Mouse (Mus musculus) kidney, postnatal 36 days (tissue): ENCODE data around the gene Srp9.

Experiments used
- DNase-seq, 2 experiments: peaks; one replicate each; pipeline ENCODE4 v3.0.0; 2021 to 2022; ENCODE audit warnings: mixed read lengths in 2 of 2

Srp9 gene

DNA sequence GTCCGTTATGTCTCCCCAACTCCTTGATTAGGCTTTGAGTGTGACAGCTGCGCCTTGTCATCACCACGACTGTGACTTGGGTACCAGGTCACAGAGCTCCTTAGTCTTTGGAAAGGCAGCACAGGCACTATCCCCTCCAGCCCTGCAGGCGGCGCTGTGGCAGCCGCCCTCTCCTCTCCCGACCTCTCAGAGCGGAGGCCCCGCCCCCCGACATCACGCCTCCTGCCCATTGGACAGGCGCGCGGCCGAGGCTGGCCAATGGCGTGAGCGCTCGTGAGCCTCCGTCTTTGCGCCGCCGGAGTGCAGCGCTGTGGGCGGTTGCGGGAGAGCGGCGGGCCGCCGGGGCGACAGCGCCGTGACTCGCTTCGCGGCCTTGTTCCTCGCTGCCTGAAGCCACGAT, at the start of gene Srp9:
Srp9 (plus strand) TSS at position 232 of the 400 bp plus-strand sequence.
- peak; percentile 98 to 100 for DNase-seq

DNA sequence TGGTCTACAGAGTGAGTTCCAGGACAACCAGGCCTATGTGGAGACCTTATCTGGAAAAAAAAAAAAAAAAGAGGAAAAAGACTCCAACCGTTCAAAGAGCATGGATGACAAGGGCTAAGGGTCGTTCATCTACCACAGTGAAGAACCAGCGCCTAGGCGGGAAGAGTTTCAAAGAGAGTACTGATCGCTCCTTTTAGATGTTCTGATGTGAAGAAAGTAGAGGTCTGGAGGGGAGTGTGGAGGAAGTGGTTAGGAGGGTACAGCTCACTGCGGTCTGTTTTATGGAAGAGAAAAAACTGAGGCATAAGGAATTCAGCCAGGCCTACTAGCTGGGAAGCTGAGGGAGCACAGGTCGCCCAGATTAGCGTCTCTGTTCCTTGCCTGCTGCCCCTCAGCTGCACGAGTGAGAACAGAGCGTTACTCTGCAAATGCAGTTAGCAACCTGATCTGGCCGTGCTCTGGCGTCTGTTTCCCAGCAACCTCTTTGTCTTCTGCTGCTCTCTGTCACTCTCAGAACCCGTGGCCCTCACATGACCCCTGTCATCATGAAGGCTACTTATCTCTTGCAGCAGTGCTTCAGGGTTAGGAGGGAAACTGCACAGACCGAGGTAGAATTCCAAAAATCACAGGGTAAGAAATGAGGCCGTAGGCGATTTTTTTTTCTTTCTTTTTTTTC, 42.7 kb upstream of the Srp9 start:
- no peak for DNase-seq

DNA sequence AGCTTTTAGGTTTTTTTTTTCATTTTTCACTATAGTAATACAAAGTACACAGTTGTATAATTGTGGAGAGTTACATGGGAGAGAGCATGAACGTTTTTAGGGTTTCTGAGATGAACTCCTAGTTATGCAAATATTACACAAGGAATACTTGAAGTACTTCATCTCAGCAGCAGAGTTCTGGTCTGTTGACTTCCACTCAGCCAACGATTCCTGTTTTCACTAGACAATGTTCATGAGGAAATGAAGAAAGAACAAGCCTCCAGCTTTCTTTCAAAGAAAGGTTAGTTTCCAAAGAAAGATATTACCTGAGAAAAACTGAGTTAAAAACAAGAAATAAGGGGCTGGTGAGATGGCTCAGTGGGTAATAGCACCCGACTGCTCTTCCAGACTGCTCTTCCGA, 41.1 kb upstream of the Srp9 start:
- no peak for DNase-seq

DNA sequence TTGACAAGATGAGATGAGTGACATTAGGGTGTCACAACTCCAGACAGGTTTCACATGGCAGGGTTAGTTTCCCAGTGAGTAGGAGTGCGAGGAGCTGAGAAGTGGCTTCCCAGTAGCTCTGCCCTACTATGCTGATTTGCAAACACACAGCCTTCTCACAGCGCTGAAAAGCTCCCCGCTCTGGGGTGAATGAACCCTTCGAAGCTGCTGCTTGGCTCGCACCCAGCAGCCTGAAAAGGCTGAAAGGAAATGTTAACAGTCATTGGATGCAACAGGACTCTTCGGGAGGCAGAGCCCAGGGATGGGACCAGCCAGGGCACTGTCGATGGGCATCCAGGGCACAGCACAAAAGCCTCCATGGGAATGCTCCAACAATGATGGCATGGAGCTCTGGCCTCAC, 37.8 kb upstream of the Srp9 start:
- DNase-seq: peak in 1 of 2 experiments; percentile 42

DNA sequence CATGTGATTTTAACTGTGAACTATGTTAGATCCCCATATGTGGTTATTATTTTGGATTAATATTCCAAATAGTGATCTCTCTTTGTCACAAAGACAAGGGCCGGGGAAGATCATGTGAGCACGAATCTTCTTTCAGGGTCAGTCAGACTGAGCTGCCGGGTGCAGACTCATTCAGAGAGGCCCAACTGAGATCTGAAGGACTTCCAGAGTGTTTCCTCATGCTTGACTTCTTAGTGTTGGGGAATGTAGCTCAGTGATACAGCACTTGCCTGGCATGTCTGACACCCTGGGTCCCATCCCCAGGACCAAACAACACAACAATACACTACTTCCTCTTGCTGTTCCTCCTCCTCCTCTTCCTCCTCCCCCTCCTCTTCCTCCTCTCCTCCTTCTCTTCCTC, 37.2 kb upstream of the Srp9 start:
- DNase-seq: no peak

DNA sequence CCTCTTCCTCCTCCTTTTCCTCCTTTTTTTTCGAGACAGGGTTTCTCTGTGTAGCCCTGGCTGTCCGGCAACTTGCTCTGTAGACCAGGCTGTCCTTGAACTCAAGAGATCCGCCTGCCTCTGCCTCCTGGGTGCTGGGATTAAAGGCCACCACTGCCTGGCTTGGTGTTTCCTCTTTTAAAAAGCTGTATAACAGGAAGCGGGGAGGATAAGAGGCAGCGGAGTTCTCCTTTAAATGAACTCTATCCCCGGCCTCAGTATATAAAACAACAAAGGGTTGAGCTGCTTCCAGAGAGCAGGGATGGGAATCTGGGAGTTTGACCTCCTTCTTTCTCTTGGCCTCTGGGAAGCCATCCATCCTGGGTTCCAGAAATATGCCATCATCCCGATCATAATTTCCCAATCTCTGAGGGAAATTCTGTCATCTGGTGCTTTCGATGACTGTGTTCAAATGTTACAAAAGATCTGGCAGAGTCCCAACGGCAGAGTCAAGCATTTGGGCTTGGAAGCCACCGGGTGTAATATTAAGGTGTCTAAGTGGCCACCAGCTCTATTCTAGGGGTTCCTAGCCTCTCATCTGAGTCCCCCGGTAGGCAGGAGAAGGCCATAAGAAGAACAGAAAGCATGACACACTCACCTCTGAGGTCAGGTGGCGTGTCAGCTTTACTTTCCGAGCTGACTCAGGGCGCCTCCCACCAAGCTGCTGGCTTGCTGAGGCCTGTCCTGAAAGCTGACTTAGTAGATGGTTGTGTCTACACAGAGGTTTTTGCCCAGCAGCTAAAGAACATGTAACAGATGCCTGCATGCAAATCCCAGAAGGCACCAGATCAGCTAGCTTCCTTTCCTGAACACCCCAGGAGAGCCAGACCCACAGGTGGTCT, 36.5 kb upstream of the Srp9 start:
- DNase-seq: no peak

DNA sequence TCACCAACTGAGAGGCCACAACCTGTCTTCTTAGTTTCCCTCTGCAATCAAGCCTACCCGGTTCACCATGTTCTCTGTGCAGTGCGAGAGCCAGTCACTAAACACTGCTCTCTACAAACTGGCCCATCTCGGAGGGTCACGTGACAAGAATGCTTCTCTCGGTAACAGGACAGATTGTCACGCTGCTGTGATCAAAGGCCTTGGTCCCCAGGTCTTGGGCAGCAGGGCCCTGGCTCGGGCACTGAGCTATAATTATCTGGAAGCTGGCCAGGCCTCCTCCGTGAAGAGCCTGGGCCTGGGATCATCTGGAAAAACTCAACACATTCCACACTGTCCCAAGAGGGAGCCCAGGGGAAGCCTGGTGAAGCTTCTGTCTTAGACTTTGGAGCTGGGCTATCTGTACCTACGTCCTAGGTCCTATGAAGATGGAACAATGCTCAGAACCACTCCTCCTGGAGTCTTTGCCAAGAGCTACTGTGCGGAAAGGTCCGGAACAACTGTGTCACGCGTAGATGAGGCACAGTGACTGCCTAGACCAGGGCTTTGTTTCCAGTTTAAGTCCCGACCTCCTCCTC, 35.6 kb upstream of the Srp9 start:
- DNase-seq: peak; percentile 60 to 61

DNA sequence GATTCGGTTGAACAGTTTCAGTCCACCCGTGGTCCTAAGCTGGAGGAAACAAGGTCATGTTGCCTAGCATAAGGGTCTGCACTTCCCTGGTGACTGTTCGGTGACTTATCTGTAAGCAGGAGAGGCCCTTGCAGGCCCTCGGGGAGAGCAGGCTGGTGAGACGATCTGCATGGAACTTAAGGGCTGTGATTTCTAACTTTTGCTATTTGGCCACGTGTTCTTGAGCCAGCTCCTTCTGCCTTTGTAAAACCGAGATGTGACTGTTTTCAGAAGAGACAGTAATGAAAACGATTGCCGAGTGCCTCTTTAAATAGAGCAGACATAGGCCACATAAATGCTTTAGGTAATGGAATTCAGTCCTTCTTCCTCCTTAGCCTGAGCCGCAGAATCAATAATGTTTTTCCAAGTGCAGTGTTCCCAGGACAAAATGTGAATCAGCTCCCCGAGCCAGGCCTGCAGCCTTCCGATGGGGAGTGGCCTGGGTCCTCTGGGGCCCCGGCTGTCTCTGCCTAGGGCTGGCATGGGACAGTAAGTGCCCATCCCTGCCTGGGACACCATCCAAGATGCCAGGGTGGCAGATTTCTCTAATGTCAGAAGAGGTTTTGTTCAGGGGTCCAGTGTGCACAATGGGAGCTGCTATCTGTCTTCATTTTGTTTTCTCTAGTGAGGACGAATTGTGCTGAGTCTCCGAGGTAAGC, 34.8 kb upstream of the Srp9 start:
- DNase-seq: no peak

DNA sequence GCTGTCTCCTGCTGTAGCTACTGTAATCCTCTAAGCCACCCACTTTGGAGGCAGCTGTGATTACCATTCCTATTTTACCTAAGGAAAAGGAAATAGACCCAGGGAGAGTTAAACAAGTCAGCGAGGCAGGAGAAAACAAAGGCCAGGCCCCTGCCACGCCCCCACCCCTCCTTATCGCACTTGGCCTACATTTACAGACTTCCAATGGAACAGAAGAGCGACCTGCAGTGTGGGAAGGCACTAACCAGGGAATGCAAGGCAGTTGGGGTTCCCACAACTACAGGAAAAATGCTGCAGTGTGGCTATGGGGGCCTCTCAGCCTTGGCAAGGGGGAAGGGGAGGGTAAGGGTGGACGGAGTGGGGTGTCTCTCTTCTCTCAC, 34.2 kb upstream of the Srp9 start:
- no peak for DNase-seq

DNA sequence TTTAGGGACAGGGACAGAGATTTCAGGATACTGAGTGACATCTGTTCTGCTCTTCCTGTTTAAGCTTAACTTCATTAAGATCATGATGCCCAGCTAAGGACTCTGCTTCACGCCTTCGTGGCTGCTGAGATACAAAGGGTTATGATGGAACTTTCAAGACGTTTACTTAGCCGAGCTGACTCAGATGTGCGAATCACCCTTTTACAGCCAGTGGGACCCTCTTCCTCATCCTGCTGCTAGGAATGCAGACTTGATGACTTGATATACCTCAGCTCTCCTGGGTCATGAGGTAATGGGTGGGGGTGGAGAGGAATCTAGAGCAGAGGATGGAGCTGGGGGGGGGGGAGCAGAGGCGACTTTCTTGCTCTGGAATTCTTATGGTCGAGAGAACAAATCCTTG, 33.3 kb upstream of the Srp9 start:
- no peak for DNase-seq

DNA sequence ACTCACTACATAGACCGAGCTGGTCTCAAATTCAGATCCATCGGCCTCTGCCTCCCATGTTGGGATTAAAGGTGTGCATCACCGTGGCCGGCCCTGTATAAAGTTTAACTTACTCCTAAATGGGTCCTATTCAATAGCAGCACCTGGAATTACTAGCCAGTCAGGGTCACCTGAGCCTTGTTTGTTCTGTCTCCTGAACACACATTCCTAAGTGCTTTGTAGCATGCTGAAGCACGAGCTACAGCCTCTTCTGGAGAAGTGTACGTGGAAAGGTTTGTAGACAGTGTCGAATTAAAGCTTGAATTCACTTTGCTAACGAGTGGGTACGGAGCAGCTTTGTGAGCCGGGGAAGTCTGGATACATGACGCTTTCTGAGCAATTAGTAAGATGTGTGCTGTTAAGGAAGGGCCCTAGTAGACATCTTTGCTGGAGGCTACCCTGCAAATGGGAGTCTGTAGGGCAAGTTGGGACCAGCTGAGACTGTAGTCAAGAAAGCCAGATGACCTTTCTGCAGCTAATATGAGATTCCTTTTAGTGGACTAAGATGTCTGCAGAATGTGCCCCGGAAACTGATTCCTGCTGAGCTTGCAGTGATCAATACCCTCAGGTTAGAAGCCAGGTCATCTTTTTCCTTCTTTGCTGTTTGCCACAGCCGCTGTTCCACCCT, 32.7 kb upstream of the Srp9 start:
- peak in 1 of 2 experiments; percentile 31 for DNase-seq

DNA sequence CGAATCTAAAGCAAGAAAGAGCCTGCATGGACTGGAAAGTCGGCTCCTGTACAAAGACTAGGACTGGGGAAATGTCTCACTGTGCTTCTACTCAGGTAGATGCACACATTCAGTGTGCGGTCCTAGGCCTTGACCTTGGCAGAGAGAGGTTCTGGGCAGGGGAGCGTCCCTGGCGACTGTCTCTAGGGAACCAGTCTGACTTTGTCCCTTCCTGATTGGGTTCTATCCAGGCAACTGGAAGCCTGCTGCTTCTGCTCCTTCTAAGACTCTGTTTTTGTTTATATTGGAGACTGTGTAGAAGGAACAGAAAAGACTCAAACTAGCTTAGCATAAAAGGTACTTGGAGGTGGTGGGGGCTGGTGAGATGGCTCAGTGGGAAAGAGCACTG, 32.1 kb upstream of the Srp9 start:
- peak; percentile 37 to 38 for DNase-seq

DNA sequence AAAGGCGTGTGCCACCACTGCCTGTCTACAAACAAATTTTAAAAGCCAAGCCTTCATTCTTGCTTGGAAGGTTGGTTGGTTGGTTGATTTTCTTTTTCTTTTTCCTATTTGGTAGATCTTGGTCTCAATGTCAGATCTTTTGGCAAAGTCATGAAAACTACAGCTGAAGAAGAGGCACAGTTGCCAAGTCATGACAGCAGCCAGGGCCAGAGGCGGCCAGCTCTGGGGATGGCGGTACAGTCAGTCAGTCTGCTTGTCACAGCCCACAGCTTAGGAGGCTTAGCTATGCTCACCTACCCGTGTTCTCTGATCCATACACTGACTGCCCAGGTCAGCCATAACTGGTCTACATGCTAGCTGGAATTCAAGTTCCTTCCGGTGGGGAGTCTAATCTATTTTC, 31.1 kb upstream of the Srp9 start:
- DNase-seq: no peak

DNA sequence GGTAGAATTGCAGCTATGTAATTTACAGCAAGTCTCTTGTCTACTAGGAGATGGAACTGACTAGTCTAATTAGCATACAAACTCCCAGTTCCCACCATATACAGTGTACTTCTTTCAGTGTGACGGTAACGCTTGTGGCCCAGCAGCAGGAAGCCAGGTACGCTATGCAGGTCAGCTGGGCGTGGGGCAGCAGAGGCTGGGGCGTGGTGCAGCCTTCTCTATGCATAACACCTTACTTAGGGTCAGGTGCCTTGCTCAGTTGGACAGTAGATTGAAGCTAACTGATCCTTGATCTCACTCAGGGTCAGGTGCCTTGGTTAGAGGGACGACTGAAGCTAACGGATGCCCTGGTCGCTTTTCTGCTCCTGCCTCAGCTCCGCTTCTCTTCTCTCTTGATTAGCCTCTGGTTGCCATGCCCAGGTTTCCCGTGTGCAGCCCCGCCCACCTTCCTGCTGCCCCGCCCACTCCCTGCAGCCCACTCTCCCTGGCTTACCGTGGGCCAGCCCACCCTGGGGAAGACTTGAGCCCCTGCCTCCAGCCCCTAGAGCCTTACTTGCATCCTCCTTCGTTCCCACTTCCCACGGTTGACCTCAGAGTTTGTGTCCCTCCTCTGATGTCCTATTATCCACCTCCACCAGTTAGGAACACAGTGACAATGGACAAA, 29.9 kb upstream of the Srp9 start:
- DNase-seq: no peak

DNA sequence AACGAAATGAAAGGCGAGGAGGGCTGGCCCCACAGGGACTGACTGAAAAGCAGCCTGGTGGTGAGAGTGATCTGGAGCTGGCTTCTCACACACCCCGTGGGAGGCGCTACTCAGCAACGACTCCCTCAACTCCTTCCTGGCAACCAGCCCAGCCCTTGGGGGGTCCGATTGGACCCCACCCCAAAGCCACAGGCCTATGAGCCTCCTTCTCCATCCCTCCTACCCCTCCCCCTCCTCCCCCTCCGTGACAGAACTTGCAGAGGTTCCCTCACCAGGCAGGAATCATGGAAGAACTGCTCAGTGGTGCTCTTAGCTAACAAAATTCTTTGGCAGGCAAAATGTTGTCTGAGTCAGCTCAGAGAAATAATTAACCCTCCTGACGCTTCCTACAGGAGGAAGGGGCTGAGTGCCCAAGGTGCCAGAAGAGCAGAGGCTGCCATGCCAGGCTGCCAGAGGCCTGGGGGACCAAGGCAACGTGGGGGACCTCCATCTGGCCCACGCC, 29.2 kb upstream of the Srp9 start:
- peak; percentile 50 to 61 for DNase-seq

DNA sequence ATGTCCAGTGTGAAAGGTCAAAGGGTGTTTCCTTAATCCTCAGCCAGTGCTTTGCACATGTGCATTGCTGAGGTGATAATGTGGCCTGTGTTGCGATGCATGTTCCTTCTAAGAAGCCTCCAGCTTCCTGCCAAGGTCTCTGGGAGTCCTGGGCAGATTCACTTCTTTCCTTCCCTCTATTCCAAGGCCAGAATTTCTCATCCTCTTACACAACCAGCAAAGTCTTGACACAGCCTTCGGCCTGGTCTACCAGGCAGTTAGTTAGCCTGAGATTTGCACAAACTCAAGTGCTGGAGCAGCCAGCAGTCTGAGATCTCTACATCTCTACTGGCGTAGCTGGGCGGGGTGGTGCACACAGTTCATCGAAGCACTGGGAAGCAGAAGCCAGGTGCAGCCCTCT, 27.8 kb upstream of the Srp9 start:
- no peak for DNase-seq

DNA sequence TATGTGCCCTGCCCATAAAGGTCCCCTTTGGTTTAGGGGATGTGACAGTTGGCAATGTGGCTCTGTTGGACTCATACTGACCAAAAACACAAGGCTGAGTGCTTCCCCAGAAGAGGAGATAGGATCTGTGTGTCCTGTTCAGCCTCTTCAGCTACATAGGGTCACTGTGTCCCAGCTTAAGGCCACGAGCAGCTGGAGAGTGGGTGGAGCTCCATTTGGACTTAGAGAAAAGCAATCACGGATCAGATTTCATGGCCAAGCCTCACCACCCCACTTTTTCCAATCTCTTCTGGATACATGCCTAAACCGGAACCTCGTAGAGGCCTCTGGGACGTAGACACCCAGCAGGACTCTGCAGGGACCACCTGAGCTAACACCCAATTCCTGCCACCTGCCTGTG, 25.5 kb upstream of the Srp9 start:
- no peak for DNase-seq

DNA sequence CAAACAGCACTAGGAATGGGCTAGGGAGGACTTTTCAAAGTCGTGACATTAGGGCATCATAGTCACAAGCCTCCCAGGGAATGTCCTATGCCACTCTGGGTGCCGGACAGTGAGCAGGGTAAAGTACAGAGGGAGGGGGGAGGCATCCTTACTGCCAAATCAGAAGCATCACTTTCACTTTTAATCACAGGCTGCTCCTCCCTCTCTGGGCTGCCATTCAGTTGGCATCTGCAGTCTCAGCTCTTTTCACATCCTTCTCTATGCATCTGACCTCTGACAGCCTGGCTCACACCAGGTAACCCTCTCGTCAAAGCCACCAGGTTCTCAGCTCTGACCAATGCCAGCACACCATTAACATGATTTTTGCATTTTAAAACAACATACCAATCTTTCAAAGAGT, 24.1 kb upstream of the Srp9 start:
- DNase-seq: peak in 1 of 2 experiments; percentile 32

DNA sequence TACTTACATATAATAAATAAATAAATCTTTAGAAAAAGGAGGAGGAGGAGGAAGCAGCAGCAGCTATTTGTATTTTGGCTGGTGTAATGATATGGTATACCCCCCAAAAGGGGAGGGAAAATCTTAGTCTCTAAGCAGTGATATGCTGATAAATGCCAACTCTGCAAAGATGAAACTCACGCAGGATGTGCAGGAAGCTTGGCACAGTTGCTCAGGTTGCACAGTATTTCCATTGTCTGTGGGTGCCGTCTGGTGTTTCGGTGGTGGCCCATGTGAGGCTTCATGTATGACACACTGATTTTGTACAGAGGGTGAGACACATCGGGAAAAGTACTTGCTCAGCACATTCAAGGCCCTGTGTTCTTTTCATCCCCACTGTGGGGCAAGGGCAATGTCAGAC, 23.1 kb upstream of the Srp9 start:
- no peak for DNase-seq

DNA sequence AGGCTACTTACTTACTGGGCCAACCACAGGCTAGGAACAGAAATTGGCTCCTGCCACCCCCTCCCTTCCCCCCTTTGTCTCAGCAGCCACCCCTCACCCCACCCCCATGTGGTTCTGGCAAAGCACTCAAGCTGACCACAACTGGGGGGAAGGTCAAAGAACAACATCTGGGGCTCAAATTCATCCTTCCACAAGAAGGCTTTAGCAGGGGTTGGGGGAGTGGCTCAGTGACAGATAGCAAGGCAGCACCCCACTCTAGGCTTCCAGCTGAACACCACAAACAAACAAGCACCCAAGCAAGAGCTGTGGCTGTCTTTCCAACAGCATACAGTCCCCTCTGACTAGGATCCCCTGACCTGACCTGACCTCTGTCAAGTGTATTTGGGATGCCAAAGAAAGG, 21.8 kb upstream of the Srp9 start:
- DNase-seq: no peak

DNA sequence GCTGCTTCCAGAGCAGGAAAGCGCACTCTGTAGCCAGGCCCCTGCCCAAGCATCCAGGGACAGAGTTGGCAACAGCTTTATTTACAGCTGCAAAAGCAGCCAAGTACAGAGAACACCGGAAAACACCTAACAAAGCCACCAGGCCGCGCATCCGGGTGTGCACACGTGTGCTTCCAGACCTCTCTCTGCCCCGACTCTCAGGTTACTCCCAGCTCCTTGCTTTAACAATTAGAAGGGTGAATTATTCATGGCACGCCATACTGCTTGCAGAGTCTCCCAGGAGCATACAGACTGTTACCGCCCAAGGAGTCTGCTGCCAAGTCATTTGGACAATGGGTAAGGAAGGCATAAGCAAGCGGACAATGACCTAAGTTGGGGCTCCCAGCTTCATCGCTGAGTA, 21.1 kb upstream of the Srp9 start:
- DNase-seq: no peak

DNA sequence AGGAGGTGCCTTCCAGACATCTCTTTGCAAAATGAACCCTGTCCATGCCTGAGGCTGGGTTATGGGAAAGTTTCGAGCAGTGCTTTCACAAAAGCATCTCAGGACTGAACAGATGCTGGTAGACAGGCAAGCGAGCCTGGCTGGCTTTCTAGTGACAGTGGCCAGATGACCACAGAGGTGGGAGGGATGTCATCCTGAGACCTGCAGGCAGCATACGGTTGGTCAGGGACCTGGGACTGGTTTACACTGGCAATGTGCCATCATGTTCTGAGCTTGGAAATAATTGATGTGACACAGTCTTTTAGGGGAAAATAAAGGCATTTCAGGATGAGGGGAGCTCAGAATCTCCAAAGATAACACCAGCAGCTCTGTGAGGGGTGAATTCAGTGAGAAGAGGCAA, 19.5 kb upstream of the Srp9 start:
- DNase-seq: no peak
